Mouse (Mus musculus) heart, embryonic 14.5 days (tissue): ENCODE data around the gene Pcx. TPM values are rescaled to one million over a fixed set of nuclear protein-coding genes. Genes with fewer than 3 reads are reported as not detected.

Experiments
- ATAC-seq: fragments of 200-750 bp; cut with Nextera tagmentation; 2 replicates; pipeline ENCODE4 v1.8.0; 2017; ENCODE audit warnings: low read depth, moderate TSS enrichment; ENCODE audit not compliant: insufficient number of reproducible peaks, insufficient read depth, low FRiP score
- H3K27ac ChIP-seq, 2 experiments: fragments of 200-500 bp in 1 of 2; fragments of 300-500 bp in 1 of 2; sonication (generic) in 1 of 2; replicated peaks in 1 of 2; 2 replicates each; pipeline ENCODE4 v1.5.1; 2012 to 2014; ENCODE audit warnings: low read depth in 2 of 2, low read length in 2 of 2, control low read depth in 1 of 2, mild to moderate bottlenecking in 1 of 2, mixed read lengths in 1 of 2; ENCODE audit not compliant: control insufficient read depth in 1 of 2, insufficient read depth in 1 of 2
- H3K27me3 ChIP-seq: fragments of 300-500 bp; sonication (generic); 2 replicates; pipeline ENCODE4 v1.6.1; 2014; ENCODE audit warnings: mild to moderate bottlenecking, low read length, control low read depth; ENCODE audit not compliant: control insufficient read depth, insufficient read depth
- H3K36me3 ChIP-seq: fragments of 300-500 bp; sonication (generic); 2 replicates; pipeline ENCODE4 v1.6.1; 2014; ENCODE audit warnings: mild to moderate bottlenecking, control low read depth, low read length, mixed read lengths; ENCODE audit not compliant: control insufficient read depth, insufficient read depth
- H3K4me1 ChIP-seq, 2 experiments: fragments of 200-500 bp in 1 of 2; fragments of 300-500 bp in 1 of 2; sonication (generic) in 1 of 2; 2 replicates each; pipeline ENCODE4 v1.6.1; 2012 to 2014; ENCODE audit warnings: low read length in 2 of 2, control low read depth in 1 of 2, mixed read lengths in 1 of 2; ENCODE audit not compliant: control insufficient read depth in 2 of 2, insufficient read depth in 2 of 2
- H3K4me2 ChIP-seq: fragments of 300-500 bp; sonication (generic); 2 replicates; pipeline ENCODE4 v1.6.1; 2014; ENCODE audit warnings: mild to moderate bottlenecking, low read length
- H3K4me3 ChIP-seq, 2 experiments: fragments of 200-500 bp in 1 of 2; fragments of 300-500 bp in 1 of 2; sonication (generic) in 1 of 2; 2 replicates each; pipeline ENCODE4 v1.5.1; 2012 to 2014; ENCODE audit warnings: low read length in 2 of 2, mild to moderate bottlenecking in 2 of 2, control low read depth in 1 of 2, low read depth in 1 of 2, moderate library complexity in 1 of 2; ENCODE audit not compliant: control insufficient read depth in 1 of 2, insufficient read depth in 1 of 2
- H3K9ac ChIP-seq: fragments of 300-500 bp; sonication (generic); 2 replicates; pipeline ENCODE4 v1.6.1; 2014; ENCODE audit warnings: mild to moderate bottlenecking, low read length
- H3K9me3 ChIP-seq: fragments of 300-500 bp; sonication (generic); 2 replicates; pipeline ENCODE4 v1.6.1; 2016; ENCODE audit warnings: low read length, control low read depth; ENCODE audit not compliant: control insufficient read depth
- WGBS: fragments of 180-500 bp; shearing (Covaris S2); extraction: QIAGEN DNeasy Blood & Tissue Kit; methylation state at CpG from one replicate; pipeline ENCODE4 v1.1.7; 2014; 5-methylcytosine and 5-hydroxymethylcytosine counted together
- polyA plus RNA-seq: library from polyadenylated mRNA; unstranded; fragments of >200 nt; fragmentation: Nextera tagmentation; extraction: Ambion mirVana; gene quantifications from 2 replicates; pipeline ENCODE4 v1.2.1, GENCODE M21; 2014

Gene Pcx
- polyA plus RNA-seq, 1 experiment from 2014 or later: 8.7 TPM

DNA sequence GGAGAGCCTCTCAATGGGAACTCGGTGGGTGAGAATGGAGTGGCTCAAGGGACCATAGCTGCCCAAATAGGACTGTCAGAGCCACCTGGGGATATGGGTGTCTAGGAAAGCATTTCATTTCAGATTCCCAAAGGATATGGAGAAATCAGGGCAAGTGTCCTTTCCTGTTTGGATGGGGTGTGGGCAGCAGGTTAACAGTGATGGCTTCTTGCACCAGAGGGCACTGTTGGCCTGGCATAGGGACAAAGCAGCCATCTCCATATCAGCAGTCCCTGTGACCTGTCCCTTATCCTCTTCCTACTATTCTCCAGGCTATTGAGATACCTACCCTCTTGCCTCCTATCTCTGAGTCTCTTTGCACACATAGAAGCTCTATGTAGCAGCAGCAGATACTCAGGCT lies 78.8 kb downstream of the Pcx start:
- H3K4me2 ChIP-seq: no peak overlapping the region
- H3K27ac ChIP-seq: no peak overlapping the region
- no peak overlapping the region for H3K9ac ChIP-seq
- 76% methylated on average over 1 of the region's 1 CpGs for WGBS
- no peaks in the 10 kb centered on the region for H3K36me3 ChIP-seq
- no peak for ATAC-seq
- H3K4me3 ChIP-seq: no peak overlapping the region
- H3K27me3 ChIP-seq: no peaks in the 10 kb centered on the region
- no peaks in the 10 kb centered on the region for H3K4me1 ChIP-seq
- H3K9me3 ChIP-seq: no peaks in the 10 kb centered on the region

DNA sequence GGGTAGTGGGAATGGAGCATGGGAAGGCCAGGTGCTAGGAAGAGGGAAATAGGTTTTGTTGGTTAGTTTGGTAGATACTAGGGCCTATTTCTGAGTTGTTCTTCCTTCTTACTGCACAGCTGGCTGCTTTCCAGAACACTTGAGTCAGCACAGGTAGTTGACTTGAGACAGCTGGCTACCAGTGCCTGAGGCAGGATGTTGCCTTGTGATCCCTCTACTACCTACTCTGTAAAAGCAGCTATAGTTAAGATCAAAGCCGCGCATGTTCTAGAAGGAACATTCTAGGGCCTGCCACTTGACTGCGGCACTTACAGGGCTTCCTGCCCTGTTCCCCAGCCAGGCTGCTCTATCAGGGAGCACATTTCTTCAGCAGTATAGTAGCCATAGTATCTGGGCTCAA lies 79.8 kb downstream of the Pcx start:
- no peaks in the 10 kb centered on the region for H3K9me3 ChIP-seq

DNA sequence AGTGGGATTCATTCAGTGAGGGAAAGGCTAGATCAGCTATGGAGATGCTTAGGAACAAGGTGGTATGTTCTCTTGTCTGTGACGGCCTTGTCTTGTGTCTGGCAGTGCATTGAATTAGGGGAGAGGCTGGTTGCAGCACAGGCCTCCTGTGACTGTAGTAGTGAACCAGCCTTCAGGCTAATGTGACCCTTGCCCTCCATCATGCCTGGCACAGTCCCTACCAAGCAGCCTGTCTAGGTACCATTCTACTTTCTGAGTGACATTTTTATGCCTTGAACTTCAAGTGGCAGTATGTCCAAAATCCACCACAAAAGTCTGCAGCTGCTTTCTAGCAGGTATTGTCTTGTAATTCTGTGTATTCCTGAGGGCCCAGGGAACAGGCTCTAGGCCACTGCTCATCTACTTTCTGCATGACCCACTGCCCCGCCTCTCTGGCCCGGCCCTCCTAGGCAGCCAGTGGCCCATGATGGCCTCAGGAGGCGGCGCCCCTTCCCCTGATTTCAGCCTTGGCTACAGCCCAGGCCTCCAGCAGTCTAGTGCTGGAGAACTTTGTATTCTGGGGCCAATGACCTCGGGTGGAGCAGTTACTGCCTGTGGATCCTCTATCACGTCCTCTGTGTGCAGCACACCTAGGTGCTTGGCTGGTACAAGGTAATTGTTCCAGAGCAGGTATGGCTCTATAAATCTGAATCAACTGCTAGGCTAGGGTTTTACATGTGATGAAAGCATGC lies 83.7 kb downstream of the Pcx start:
- Histone ChIP-seq H3K36me3 (no peaks in the 10 kb centered on the region), H3K4me2 (no peak overlapping the region), H3K4me3 (no peak overlapping the region), H3K4me1 (no peaks in the 10 kb centered on the region), H3K9me3 (no peaks in the 10 kb centered on the region), H3K27ac (no peak overlapping the region), H3K27me3 (no peaks in the 10 kb centered on the region), H3K9ac (no peak overlapping the region)
- WGBS: 57% methylated on average over 7 of the region's 7 CpGs
- no peak for ATAC-seq

More for the DNA sequence above, 79.8 kb downstream of the Pcx start:
- H3K36me3 ChIP-seq: no peaks in the 10 kb centered on the region
- no peak overlapping the region for H3K4me2 ChIP-seq
- H3K27me3 ChIP-seq: no peaks in the 10 kb centered on the region
- H3K9ac ChIP-seq: no peak overlapping the region
- WGBS: 80% methylated on average over 3 of the region's 3 CpGs
- H3K4me3 ChIP-seq: no peak overlapping the region
- no peaks in the 10 kb centered on the region for H3K4me1 ChIP-seq
- ATAC-seq: no peak
- H3K27ac ChIP-seq: no peak overlapping the region

DNA sequence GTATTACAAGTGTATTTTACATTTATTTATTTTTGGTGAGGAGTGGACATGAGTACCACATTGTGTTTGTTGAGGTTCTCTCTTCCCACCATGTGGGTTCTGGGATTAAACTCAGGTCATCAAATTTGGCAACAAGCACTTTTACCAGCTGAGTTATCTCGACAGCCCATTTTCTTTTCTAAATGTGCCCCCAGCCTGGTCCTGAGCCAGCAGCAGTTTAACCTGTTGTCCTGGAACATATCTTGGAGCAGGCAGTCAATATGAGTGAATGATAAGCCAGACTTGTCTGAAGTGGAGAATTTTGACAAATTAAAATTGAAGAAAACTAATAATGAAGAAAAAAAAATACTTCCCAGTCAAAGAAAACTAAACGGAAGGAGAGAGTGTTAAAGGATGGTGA lies 85.8 kb downstream of the Pcx start:
- WGBS: 62% methylated on average over 2 of the region's 2 CpGs

DNA sequence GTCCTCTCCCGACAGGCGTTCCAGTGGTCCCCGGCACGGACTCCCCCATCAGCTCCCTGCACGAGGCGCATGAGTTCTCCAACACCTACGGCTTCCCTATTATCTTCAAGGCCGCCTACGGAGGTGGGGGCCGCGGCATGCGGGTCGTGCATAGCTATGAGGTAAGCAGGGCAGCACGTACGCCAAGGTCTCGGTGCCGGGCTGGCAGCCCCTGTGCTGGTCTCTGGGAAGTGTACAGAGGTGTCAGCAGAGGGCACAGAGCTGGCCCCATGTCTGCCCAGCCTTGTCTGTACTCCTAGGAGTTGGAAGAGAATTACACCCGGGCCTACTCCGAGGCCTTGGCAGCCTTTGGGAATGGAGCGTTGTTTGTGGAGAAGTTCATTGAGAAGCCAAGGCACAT lies 92.2 kb downstream of the Pcx start:
- Histone ChIP-seq H3K27ac (no peak overlapping the region), H3K9ac (no peak overlapping the region), H3K4me3 (no peak overlapping the region), H3K36me3 (no peaks in the 10 kb centered on the region), H3K9me3 (no peaks in the 10 kb centered on the region), H3K4me2 (no peak overlapping the region), H3K4me1 (peaks cover 5 to 9% of the 10 kb centered on the region in 2 experiments; a peak in 2 of 4 replicates), H3K27me3 (no peaks in the 10 kb centered on the region)
- WGBS: 76% methylated on average over 20 of the region's 20 CpGs
- ATAC-seq: no peak

More for the DNA sequence above, 85.8 kb downstream of the Pcx start:
- H3K4me3 ChIP-seq: no peak overlapping the region
- no peak overlapping the region for H3K9ac ChIP-seq
- H3K27me3 ChIP-seq: no peaks in the 10 kb centered on the region
- ATAC-seq: no peak
- H3K27ac ChIP-seq: no peak overlapping the region
- H3K4me1 ChIP-seq: no peaks in the 10 kb centered on the region
- H3K36me3 ChIP-seq: no peaks in the 10 kb centered on the region
- no peak overlapping the region for H3K4me2 ChIP-seq
- H3K9me3 ChIP-seq: no peaks in the 10 kb centered on the region

DNA sequence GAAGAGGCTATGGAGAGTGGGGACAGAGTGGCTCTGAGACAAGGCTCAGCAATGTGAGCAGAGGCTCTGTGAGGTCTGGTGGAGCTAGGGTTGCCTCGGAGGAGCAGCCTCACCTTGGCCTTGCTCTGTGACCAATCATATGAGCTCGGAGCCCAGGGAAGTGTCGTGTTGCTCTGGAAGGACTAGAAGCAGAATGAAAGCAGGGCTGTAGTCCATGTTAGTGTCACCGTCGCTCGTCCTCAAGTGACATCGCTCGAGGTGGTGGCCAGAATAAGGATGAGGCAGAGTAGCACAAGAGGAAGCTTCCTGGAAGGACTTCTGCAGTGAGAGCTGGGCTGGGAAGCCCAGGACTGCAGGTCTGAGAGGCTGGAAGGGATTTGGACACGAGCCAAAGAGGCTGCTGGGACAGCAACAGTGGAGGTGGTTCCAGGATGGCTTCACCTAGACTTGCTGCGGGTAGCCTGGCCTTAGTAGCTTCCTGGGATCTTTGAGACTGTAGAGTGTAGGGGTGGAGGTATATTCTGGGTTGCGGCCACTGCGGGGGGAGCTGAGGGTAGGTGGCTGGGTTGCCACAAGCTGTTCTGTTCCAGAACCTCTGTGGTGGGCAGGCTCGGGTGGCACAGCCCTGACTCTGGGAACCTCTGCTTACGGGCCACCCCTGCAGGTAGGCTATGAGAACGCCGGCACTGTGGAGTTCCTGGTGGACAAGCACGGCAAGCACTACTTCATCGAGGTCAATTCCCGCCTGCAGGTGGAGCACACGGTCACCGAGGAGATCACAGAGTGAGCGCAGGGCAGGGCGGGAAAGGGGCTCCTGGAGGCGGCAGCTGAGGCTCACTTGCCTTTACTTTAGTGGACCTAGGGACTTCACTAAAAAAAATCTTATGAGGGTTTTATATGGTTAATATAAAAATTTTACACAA lies 93.8 kb downstream of the Pcx start:
- H3K27ac ChIP-seq: no peak overlapping the region
- ATAC-seq: peak; percentile 59
- H3K36me3 ChIP-seq: no peaks in the 10 kb centered on the region
- no peaks in the 10 kb centered on the region for H3K27me3 ChIP-seq
- no peak overlapping the region for H3K4me3 ChIP-seq
- H3K9ac ChIP-seq: peak overlapping the region; percentile 28; the same call in 1 of the 2 replicates
- peak overlapping the region; percentile 33; the same call in 1 of the 2 replicates for H3K4me2 ChIP-seq
- no peaks in the 10 kb centered on the region for H3K9me3 ChIP-seq
- 34% methylated on average over 24 of the region's 24 CpGs for WGBS
- peaks cover 5 to 9% of the 10 kb centered on the region in 2 experiments; a peak in 2 of 4 replicates for H3K4me1 ChIP-seq

DNA sequence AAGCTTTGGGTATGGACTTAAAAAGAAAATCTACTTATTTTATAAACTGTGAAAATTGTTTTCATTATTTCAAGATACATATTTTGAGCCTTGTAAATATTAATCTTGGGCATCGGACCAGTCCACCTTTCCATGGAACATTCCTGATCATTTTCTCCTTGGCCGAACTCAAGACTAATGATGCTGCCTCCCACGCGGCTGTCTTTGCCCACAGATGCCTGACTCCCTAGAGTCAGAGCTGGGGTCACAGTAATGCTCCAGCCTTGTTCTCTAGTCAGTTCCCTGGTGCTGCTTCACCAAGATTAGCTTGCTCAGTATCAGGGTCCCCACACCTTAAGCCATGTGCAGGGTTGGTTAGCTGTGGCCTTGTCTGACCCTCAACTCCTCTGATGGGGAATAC lies 95.4 kb downstream of the Pcx start:
- Histone ChIP-seq H3K27ac (no peak overlapping the region), H3K4me3 (no peak overlapping the region), H3K9me3 (no peaks in the 10 kb centered on the region), H3K27me3 (no peaks in the 10 kb centered on the region), H3K9ac (no peak overlapping the region), H3K36me3 (no peaks in the 10 kb centered on the region), H3K4me2 (no peak overlapping the region), H3K4me1 (peaks cover 8 to 9% of the 10 kb centered on the region in 2 experiments; a peak in 2 of 4 replicates)
- 89% methylated on average over 4 of the region's 4 CpGs for WGBS
- ATAC-seq: no peak
